Comparison of ENCODE assay signal across 8 mouse cellular contexts in the genomic region with DNA sequence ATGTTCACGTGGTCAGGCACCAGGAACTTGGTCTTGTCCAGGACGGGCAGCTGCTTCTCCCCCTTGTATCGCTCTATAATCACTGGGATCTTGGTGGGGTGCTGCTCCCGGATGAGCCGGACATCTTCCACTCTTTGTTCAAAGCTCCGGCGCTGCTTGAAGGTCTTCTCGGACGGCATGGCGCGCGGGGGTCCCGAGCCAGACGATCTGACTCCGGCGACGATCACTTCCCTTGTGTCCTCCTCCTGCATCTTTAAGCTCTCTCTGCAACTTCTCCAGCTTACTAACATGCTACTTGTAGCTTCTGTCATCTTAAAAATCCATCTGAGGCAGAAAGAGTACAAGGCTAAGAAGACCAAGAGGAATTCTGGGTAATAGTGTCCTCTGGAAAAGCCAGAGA. TPM values are rescaled to one million over a fixed set of nuclear protein-coding genes. Genes with fewer than 3 reads are reported as not detected.
A peak's percentile ranks its signal among the peaks of the same experiment; 100 is the strongest.
DNase-seq lines count a peak whose midpoint lies in the region; ATAC-seq lines count a peak whose summit lies in the region.
"Had no signal": no experiment of that assay in that cellular context is flagged by ENCODE, and none has a peak within 500 bp of the region (broad histone marks: within the 10 kb centered on the region; RNA-seq: fewer than 3 reads in every experiment).

No protein-coding gene starts in this region.

- DNase-seq in heart, adult 11 months, result peak; percentile 34

- ATAC-seq in erythroblast, adult 5-6 weeks (replicated peaks; ENCODE audit: low FRiP score, poor library complexity, severe bottlenecking), result peak; percentile 67; the same call in 1 of the 2 replicates
- peak; percentile 52; the same call in 1 of the 2 replicates for ATAC-seq in granulocyte monocyte progenitor cell, adult 5-6 weeks (replicated peaks; ENCODE audit: poor library complexity, severe bottlenecking)
- peak; percentile 68; the same call in 1 of the 2 replicates for ATAC-seq in megakaryocyte, adult 5-6 weeks (ENCODE audit: poor library complexity, severe bottlenecking)
- ATAC-seq in megakaryocyte progenitor cell, adult 5-6 weeks (replicated peaks; ENCODE audit: poor library complexity), result peak; percentile 52; the same call in 1 of the 2 replicates
- ATAC-seq in neutrophil, adult 5-6 weeks (ENCODE audit: extremely low read depth, insufficient number of reproducible peaks, low FRiP score, poor library complexity, severe bottlenecking), result 0 out of 2 replicates have a peak, but pooled peaks have one; percentile 39

RNA-seq across cellular contexts. Expression of a gene that starts 41.0 kb away (rescaled TPM):
- total RNA-seq in erythroblast, adult 5-6 weeks (2015; ENCODE audit: low replicate concordance), result 1.7 and 2.5 TPM in 2 replicates
- 1.4 and 2.1 TPM in 2 replicates for total RNA-seq in erythroblast, adult 5-6 weeks (2017; ENCODE audit: low replicate concordance)
- 8.7 and 13.1 TPM in 2 replicates for total RNA-seq in granulocyte monocyte progenitor cell, adult 5-6 weeks (2014; fragmentation: Nextera tagmentation)
- total RNA-seq in granulocyte monocyte progenitor cell, adult 5-6 weeks (2017), result 6.3 and 9.9 TPM in 2 replicates
- 9.6 and 9.7 TPM in 2 replicates for total RNA-seq in megakaryocyte, adult 5-6 weeks (2015)
- total RNA-seq in megakaryocyte, adult 5-6 weeks (2017), result 5.7 and 7.6 TPM in 2 replicates
- total RNA-seq in megakaryocyte progenitor cell, adult 5-6 weeks (2015), result 9.0 and 10.3 TPM in 2 replicates
- 4.7 and 6.6 TPM in 2 replicates for total RNA-seq in megakaryocyte progenitor cell, adult 5-6 weeks (2017)
- 7.0 TPM in 2 replicates for total RNA-seq in neutrophil, adult 5-6 weeks (2017)
- total RNA-seq: CH12.LX, MEL had no signal

Comparison
In these comparisons a context has a peak if more than half of its experiments do, and no peak if none do; other contexts are left out.
1. Peak in every context shown above with its lines: DNase-seq and ATAC-seq.